ENCODE assay signal across 10 mouse cellular contexts in the genomic region with DNA sequence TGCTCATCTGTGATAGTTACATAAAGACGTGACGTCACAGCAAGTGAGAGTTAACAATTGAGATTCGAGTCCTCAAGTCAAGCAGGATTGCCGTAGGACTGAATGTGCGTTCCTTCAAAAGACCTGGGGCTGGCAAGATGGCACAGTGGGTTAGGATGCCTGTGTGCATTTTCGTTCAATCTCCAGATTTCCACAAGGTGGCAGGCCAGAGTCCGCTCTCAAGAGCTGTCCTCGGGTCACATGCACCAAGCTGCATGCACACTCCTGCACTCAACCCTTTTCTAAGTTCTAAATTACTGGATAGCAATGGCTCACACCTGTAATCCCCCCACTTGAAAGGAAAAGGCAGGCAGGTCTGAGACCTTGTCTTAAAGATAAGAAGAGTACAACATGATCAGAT. TPM values are rescaled to one million over a fixed set of nuclear protein-coding genes. Genes with fewer than 3 reads are reported as not detected.
DNase-seq lines count a peak whose midpoint lies in the region; ATAC-seq and TF ChIP-seq lines count a peak whose summit lies in the region.
"Had no signal": no experiment of that assay in that cellular context is flagged by ENCODE, and none has a peak within 500 bp of the region (broad histone marks: within the 10 kb centered on the region; RNA-seq: fewer than 3 reads in every experiment).

No protein-coding gene starts in this region.

- no peaks in the 10 kb centered on the region for H3K4me1 ChIP-seq in liver, embryonic 14.5 days (replicated peaks; ENCODE audit: control insufficient read depth in 2 of 2, insufficient read depth in 2 of 2, low read length in 1 of 2)
- H3K4me1 ChIP-seq in kidney, postnatal 0 days (replicated peaks; ENCODE audit: insufficient read depth, low read length): no peaks in the 10 kb centered on the region
- H3K4me1 ChIP-seq in neural tube, embryonic 11.5 days (ENCODE audit: control insufficient read depth, insufficient read depth, low read length): no peaks in the 10 kb centered on the region
- H3K4me1 ChIP-seq: heart, embryonic 15.5 days had no signal

- peak; percentile 42; the same call in 1 of the 2 replicates for ATAC-seq in liver, embryonic 14.5 days (ENCODE audit: insufficient read depth)
- ATAC-seq in kidney, postnatal 0 days (replicated peaks; ENCODE audit: low FRiP score, low read depth): peak; percentile 12; the same call in 1 of the 2 replicates
- ATAC-seq in neural tube, embryonic 11.5 days (ENCODE audit: insufficient read depth, low FRiP score, low TSS enrichment): no peak

- TF ChIP-seq CTCF in liver, embryonic 14.5 days (IDR thresholded peaks at IDR 0.05; ENCODE audit: low read depth): peak; percentile 77
- peak; percentile 78 for TF ChIP-seq CTCF in kidney, postnatal 0 days (IDR thresholded peaks at IDR 0.05; ENCODE audit: low read depth)

- no peak for TF ChIP-seq EP300 in liver, embryonic 14.5 days (IDR thresholded peaks at IDR 0.05; ENCODE audit: low read depth)

- no peak overlapping the region for H3K4me2 ChIP-seq in liver, embryonic 14.5 days (ENCODE audit: low read depth)
- H3K4me2 ChIP-seq in kidney, postnatal 0 days (ENCODE audit: low read length): no peak overlapping the region
- H3K4me2 ChIP-seq in neural tube, embryonic 11.5 days (ENCODE audit: low read depth): no peak overlapping the region
- H3K4me2 ChIP-seq: heart, embryonic 15.5 days; neural tube, embryonic 13.5 days had no signal

- H3K36me3 ChIP-seq in liver, embryonic 14.5 days (replicated peaks; ENCODE audit: control insufficient read depth, insufficient read depth, low read depth): peaks cover 34% of the 10 kb centered on the region
- peaks cover 27% of the 10 kb centered on the region for H3K36me3 ChIP-seq in kidney, postnatal 0 days (ENCODE audit: insufficient read depth, low read length)
- H3K36me3 ChIP-seq in neural tube, embryonic 11.5 days (ENCODE audit: control insufficient read depth, insufficient read depth, low read length): peaks cover 23% of the 10 kb centered on the region

- DNase-seq in cerebellum, postnatal 14 days: peak; percentile 66 to 71
- no peak for DNase-seq in cerebellum, adult 11-12 months
- DNase-seq in liver, embryonic 14.5 days (ENCODE audit: low read depth in 3 of 3, low spot score in 3 of 3): no peak
- no peak for DNase-seq in liver
- DNase-seq in embryo, embryonic 9.5 days (ENCODE audit: extremely low spot score): peak; percentile 45
- peak; percentile 70 for DNase-seq in kidney, postnatal 0 days (ENCODE audit: low spot score)
- DNase-seq in neural tube, embryonic 11.5 days (ENCODE audit: low spot score): peak; percentile 49
- DNase-seq in urinary bladder, postnatal 36 days (ENCODE audit: low spot score in 2 of 2): no peak

- no peak overlapping the region for H3K4me3 ChIP-seq in liver, embryonic 14.5 days (ENCODE audit: insufficient read depth in 1 of 2, low read depth in 2 of 2, low read length in 2 of 2)
- H3K4me3 ChIP-seq in kidney, postnatal 0 days (replicated peaks; ENCODE audit: low read depth, low read length): no peak overlapping the region
- no peak overlapping the region for H3K4me3 ChIP-seq in neural tube, embryonic 11.5 days (ENCODE audit: low read depth, low read length)
- H3K4me3 ChIP-seq: heart, embryonic 15.5 days; neural tube, embryonic 13.5 days had no signal

- H3K9me3 ChIP-seq in liver, embryonic 14.5 days (ENCODE audit: control insufficient read depth, low read length): no peaks in the 10 kb centered on the region
- H3K9me3 ChIP-seq in kidney, postnatal 0 days (replicated peaks; ENCODE audit: low read length): no peaks in the 10 kb centered on the region; the same call in 1 of the 2 replicates
- no peaks in the 10 kb centered on the region for H3K9me3 ChIP-seq in neural tube, embryonic 11.5 days (ENCODE audit: control insufficient read depth, low read length)
- H3K9me3 ChIP-seq: heart, embryonic 15.5 days; neural tube, embryonic 13.5 days had no signal

- H3K9ac ChIP-seq in liver, embryonic 14.5 days (replicated peaks): no peak overlapping the region
- H3K9ac ChIP-seq in kidney, postnatal 0 days (ENCODE audit: low read depth, low read length): no peak overlapping the region
- H3K9ac ChIP-seq in neural tube, embryonic 11.5 days (ENCODE audit: low read length): no peak overlapping the region
- H3K9ac ChIP-seq: heart, embryonic 15.5 days; neural tube, embryonic 13.5 days had no signal

- H3K27ac ChIP-seq in liver, embryonic 14.5 days: no peak overlapping the region
- no peak overlapping the region for H3K27ac ChIP-seq in kidney, postnatal 0 days
- H3K27ac ChIP-seq in neural tube, embryonic 11.5 days (ENCODE audit: low read depth, low read length): no peak overlapping the region
- H3K27ac ChIP-seq: heart, embryonic 15.5 days; neural tube, embryonic 13.5 days had no signal

- no peaks in the 10 kb centered on the region for H3K27me3 ChIP-seq in liver, embryonic 14.5 days (ENCODE audit: control insufficient read depth, insufficient read depth, low read length)
- H3K27me3 ChIP-seq in kidney, postnatal 0 days (ENCODE audit: insufficient read depth, low read length): no peaks in the 10 kb centered on the region
- H3K27me3 ChIP-seq in neural tube, embryonic 11.5 days (ENCODE audit: control insufficient read depth, insufficient read depth, low read length): no peaks in the 10 kb centered on the region
- H3K27me3 ChIP-seq: heart, embryonic 15.5 days; neural tube, embryonic 13.5 days had no signal

- WGBS in liver, embryonic 14.5 days (ENCODE audit: insufficient replicate concordance): 52% methylated on average over 8 of the region's 8 CpGs
- 61% methylated on average over 8 of the region's 8 CpGs for WGBS in kidney, postnatal 0 days
- 61% methylated on average over 8 of the region's 8 CpGs for WGBS in neural tube, embryonic 11.5 days

RNA-seq across cellular contexts. Expression of gene Tmem200b, which starts 17.1 kb away (rescaled TPM):
- 0.56 and 0.67 TPM in 2 replicates for polyA plus RNA-seq in liver, embryonic 14.5 days (2012; rRNA removed)
- polyA plus RNA-seq in liver, embryonic 14.5 days (2014; fragmentation: Nextera tagmentation; extraction: Ambion mirVana): 0.06 and 0.10 TPM in 2 replicates
- polyA plus RNA-seq in kidney, postnatal 0 days (2015; fragmentation: Nextera tagmentation; extraction: Ambion mirVana): 2.7 and 3.9 TPM in 2 replicates
- polyA plus RNA-seq in neural tube, embryonic 11.5 days (2014; fragmentation: Nextera tagmentation; extraction: Ambion mirVana): 1.4 TPM in 2 replicates

RNA-seq across cellular contexts. Expression of gene Srsf4, which starts 31.1 kb away (rescaled TPM):
- polyA plus RNA-seq in liver, embryonic 14.5 days (2012; rRNA removed): 35.3 and 43.4 TPM in 2 replicates
- polyA plus RNA-seq in liver, embryonic 14.5 days (2014; fragmentation: Nextera tagmentation; extraction: Ambion mirVana): 45.3 and 55.7 TPM in 2 replicates
- 76.1 and 81.0 TPM in 2 replicates for polyA plus RNA-seq in kidney, postnatal 0 days (2015; fragmentation: Nextera tagmentation; extraction: Ambion mirVana)
- 136 and 144 TPM in 2 replicates for polyA plus RNA-seq in neural tube, embryonic 11.5 days (2014; fragmentation: Nextera tagmentation; extraction: Ambion mirVana)

Comparison
In these comparisons a context has a peak if more than half of its experiments do, and no peak if none do; other contexts are left out.
1. DNase-seq: peak in cerebellum, postnatal 14 days (2 of 2), embryo, embryonic 9.5 days (single experiment), kidney, postnatal 0 days (single experiment) and neural tube, embryonic 11.5 days (single experiment); none in cerebellum, adult 11-12 months (single experiment), liver, embryonic 14.5 days (0 of 3), liver (single experiment) and urinary bladder, postnatal 36 days (0 of 2).